16 mouse cellular contexts compared by ENCODE assay signal in genomic region chr2:35735001-35735400, GRCm38 (mm10).
DNase-seq lines count a peak whose midpoint lies in the region; ATAC-seq and TF ChIP-seq lines count a peak whose summit lies in the region.
"Had no signal": no experiment of that assay in that cellular context is flagged by ENCODE, and none has a peak within 500 bp of the region (broad histone marks: within the 10 kb centered on the region; RNA-seq: fewer than 3 reads in every experiment).

No protein-coding gene starts in this region.

- H3K4me3 ChIP-seq in forebrain, postnatal 0 days (ENCODE audit: low read depth, low read length) = no peak overlapping the region
- no peak overlapping the region for H3K4me3 ChIP-seq in forebrain, embryonic 10.5 days
- no peak overlapping the region for H3K4me3 ChIP-seq in lung, adult 2 months (replicated peaks; ENCODE audit: extremely low read depth, low read depth, low read length)
- H3K4me3 ChIP-seq in CH12.LX (replicated peaks in 1 of 3; ENCODE audit: low read depth in 2 of 3, low read length in 2 of 3, poor library complexity in 1 of 3) = no peak overlapping the region
- no peak overlapping the region for H3K4me3 ChIP-seq in embryonic fibroblast, embryonic 13.5 days (ENCODE audit: insufficient read depth, low read length)
- no peak overlapping the region for H3K4me3 ChIP-seq in forebrain, embryonic 11.5 days (ENCODE audit: low read depth, low read length)
- H3K4me3 ChIP-seq: kidney, embryonic 15.5 days; liver, embryonic 15.5 days; midbrain, embryonic 10.5 days; neural tube, embryonic 12.5 days; stomach, embryonic 15.5 days had no signal

- dilution Hi-C loops in CH12.LX (cut with MboI; ENCODE audit: extremely low pct_ligation_motif_present, extremely low pct_unique_long_range_greater_than_20kb, low sequenced_read_pairs) = no loop called here

- H3K27me3 ChIP-seq in forebrain, postnatal 0 days (ENCODE audit: insufficient read depth, low read length) = no peaks in the 10 kb centered on the region
- no peaks in the 10 kb centered on the region for H3K27me3 ChIP-seq in forebrain, embryonic 10.5 days (ENCODE audit: poor library complexity, severe bottlenecking)
- H3K27me3 ChIP-seq in CH12.LX (replicated peaks) = no peaks in the 10 kb centered on the region
- no peaks in the 10 kb centered on the region for H3K27me3 ChIP-seq in forebrain, embryonic 11.5 days (ENCODE audit: control insufficient read depth, insufficient read depth, low read length)
- H3K27me3 ChIP-seq: kidney, embryonic 15.5 days; liver, embryonic 15.5 days; neural tube, embryonic 12.5 days; stomach, embryonic 15.5 days had no signal

- H3K4me1 ChIP-seq in forebrain, postnatal 0 days (ENCODE audit: insufficient read depth) = no peaks in the 10 kb centered on the region
- peaks cover 18% of the 10 kb centered on the region for H3K4me1 ChIP-seq in forebrain, embryonic 10.5 days
- no peaks in the 10 kb centered on the region for H3K4me1 ChIP-seq in lung, adult 2 months (ENCODE audit: control insufficient read depth, insufficient read depth, low read length)
- peaks cover 36 to 83% of the 10 kb centered on the region in 2 experiments for H3K4me1 ChIP-seq in CH12.LX (ENCODE audit: control insufficient read depth in 1 of 2, insufficient read depth in 2 of 2)
- no peaks in the 10 kb centered on the region for H3K4me1 ChIP-seq in embryonic fibroblast, embryonic 13.5 days (ENCODE audit: control insufficient read depth, insufficient read depth, low read length)
- no peaks in the 10 kb centered on the region for H3K4me1 ChIP-seq in forebrain, embryonic 11.5 days (replicated peaks; ENCODE audit: control insufficient read depth, insufficient read depth, low read length)

- no peaks in the 10 kb centered on the region for H3K79me2 ChIP-seq in CH12.LX (replicated peaks; ENCODE audit: control insufficient read depth, extremely low read depth, insufficient read depth, poor library complexity, severe bottlenecking)

- TF ChIP-seq CTCF in forebrain, postnatal 0 days (IDR thresholded peaks at IDR 0.05; ENCODE audit: low read depth) = peak; percentile 51; the same call in 1 of the 2 replicates
- TF ChIP-seq CTCF in lung, adult 2 months (IDR thresholded peaks at IDR 0.05; ENCODE audit: insufficient read depth, low read length) = peak; percentile 47
- TF ChIP-seq CTCF in CH12.LX (conservative IDR thresholded peaks at IDR 0.05 in 1 of 2, IDR thresholded peaks at IDR 0.05 in 1 of 2; ENCODE audit: low read depth in 2 of 2, low read length in 2 of 2) = peak; percentile 17 to 43; a peak in 2 of 4 replicates
- peak; percentile 21; the same call in 1 of the 2 replicates for TF ChIP-seq CTCF in embryonic fibroblast, embryonic 13.5 days (IDR thresholded peaks at IDR 0.05; ENCODE audit: borderline replicate concordance, insufficient read depth, low read length)

- no peak for DNase-seq in forebrain, postnatal 0 days
- DNase-seq in forebrain, embryonic 10.5 days (ENCODE audit: extremely low spot score, low spot score) = no peak
- DNase-seq in lung, adult 2 months = no peak
- no peak for DNase-seq in lung, postnatal 36 days
- no peak for DNase-seq in CH12.LX (ENCODE audit: extremely low read depth)
- DNase-seq in adrenal gland, adult 18-20 months (ENCODE audit: low spot score in 2 of 2) = no peak
- no peak for DNase-seq in forebrain, embryonic 11.5 days (ENCODE audit: low spot score)
- DNase-seq: adrenal gland, adult 8-10 months; cerebellum, adult 11 months; heart, adult 18-20 months had no signal

- in situ Hi-C loops in CH12.LX (cut with MboI; ENCODE audit: low pct_ligation_motif_present, low pct_unique_long_range_greater_than_20kb, low sequenced_read_pairs) = loop anchor here (10.0 kb wide), 2 partner anchors 170 to 190 kb away; no protein-coding TSS in a partner anchor

- H3K9me3 ChIP-seq in forebrain, postnatal 0 days (ENCODE audit: low read length) = no peaks in the 10 kb centered on the region
- no peaks in the 10 kb centered on the region; the same call in 1 of the 2 replicates for H3K9me3 ChIP-seq in forebrain, embryonic 10.5 days
- H3K9me3 ChIP-seq in CH12.LX (replicated peaks; ENCODE audit: low read length) = peaks cover 6% of the 10 kb centered on the region
- H3K9me3 ChIP-seq in forebrain, embryonic 11.5 days (ENCODE audit: control insufficient read depth, low read length) = no peaks in the 10 kb centered on the region; the same call in 1 of the 2 replicates
- H3K9me3 ChIP-seq: kidney, embryonic 15.5 days; liver, embryonic 15.5 days; midbrain, embryonic 10.5 days; stomach, embryonic 15.5 days had no signal

- TF ChIP-seq POLR2A in lung, adult 2 months (IDR thresholded peaks at IDR 0.05; ENCODE audit: borderline replicate concordance, extremely low read depth, low read depth, low read length) = no peak
- no peak for TF ChIP-seq POLR2A in CH12.LX (IDR thresholded peaks at IDR 0.05; ENCODE audit: low read depth, low read length)
- TF ChIP-seq POLR2A in embryonic fibroblast, embryonic 13.5 days (IDR thresholded peaks at IDR 0.05; ENCODE audit: low read depth, low read length) = no peak

- H3K4me2 ChIP-seq in forebrain, postnatal 0 days (ENCODE audit: low read depth) = no peak overlapping the region
- no peak overlapping the region for H3K4me2 ChIP-seq in CH12.LX (ENCODE audit: insufficient read depth, low read depth, poor library complexity, severe bottlenecking)
- H3K4me2 ChIP-seq in forebrain, embryonic 11.5 days (ENCODE audit: low read depth, low read length, severe bottlenecking) = no peak overlapping the region
- H3K4me2 ChIP-seq: kidney, embryonic 15.5 days; liver, embryonic 15.5 days; neural tube, embryonic 12.5 days; stomach, embryonic 15.5 days had no signal

- no peak for ATAC-seq in forebrain, postnatal 0 days
- ATAC-seq in forebrain, embryonic 11.5 days (replicated peaks; ENCODE audit: low FRiP score) = no peak

- H3K27ac ChIP-seq in forebrain, postnatal 0 days (ENCODE audit: low read depth, low read length) = no peak overlapping the region
- H3K27ac ChIP-seq in forebrain, embryonic 10.5 days = no peak overlapping the region
- no peak overlapping the region for H3K27ac ChIP-seq in CH12.LX (ENCODE audit: insufficient read depth, low read depth)
- H3K27ac ChIP-seq in embryonic fibroblast, embryonic 13.5 days (ENCODE audit: insufficient read depth, low read length) = no peak overlapping the region
- no peak overlapping the region for H3K27ac ChIP-seq in forebrain, embryonic 11.5 days (ENCODE audit: low read depth, low read length)
- H3K27ac ChIP-seq: kidney, embryonic 15.5 days; liver, embryonic 15.5 days; midbrain, embryonic 10.5 days; neural tube, embryonic 12.5 days; stomach, embryonic 15.5 days had no signal

- H3K36me3 ChIP-seq in forebrain, postnatal 0 days (ENCODE audit: insufficient read depth) = no peaks in the 10 kb centered on the region
- peaks cover 22% of the 10 kb centered on the region for H3K36me3 ChIP-seq in forebrain, embryonic 10.5 days (replicated peaks)
- H3K36me3 ChIP-seq in CH12.LX (replicated peaks in 1 of 2; ENCODE audit: control insufficient read depth in 1 of 2, insufficient read depth in 1 of 2, low read length in 1 of 2) = peaks cover 0 to 3% of the 10 kb centered on the region in 2 experiments
- H3K36me3 ChIP-seq in forebrain, embryonic 11.5 days (ENCODE audit: control insufficient read depth, insufficient read depth, low read length) = no peaks in the 10 kb centered on the region
- H3K36me3 ChIP-seq: liver, embryonic 15.5 days; stomach, embryonic 15.5 days had no signal

- WGBS in forebrain, postnatal 0 days = 96% methylated on average over 2 of the region's 2 CpGs
- WGBS in forebrain, embryonic 10.5 days = 96% methylated on average over 2 of the region's 2 CpGs
- WGBS in lung, adult 2 months = 97% methylated on average over 2 of the region's 2 CpGs
- WGBS in forebrain, embryonic 11.5 days = 98% methylated on average over 2 of the region's 2 CpGs

- no peak for TF ChIP-seq EP300 in CH12.LX (IDR thresholded peaks at IDR 0.05; ENCODE audit: low read length)

- H3K9ac ChIP-seq in forebrain, postnatal 0 days = no peak overlapping the region
- no peak overlapping the region for H3K9ac ChIP-seq in CH12.LX (ENCODE audit: insufficient read depth, low read depth)
- H3K9ac ChIP-seq in forebrain, embryonic 11.5 days (ENCODE audit: low read length) = no peak overlapping the region
- H3K9ac ChIP-seq: kidney, embryonic 15.5 days; liver, embryonic 15.5 days; neural tube, embryonic 12.5 days; stomach, embryonic 15.5 days had no signal

- peak; percentile 18 for TF ChIP-seq RAD21 in CH12.LX (IDR thresholded peaks at IDR 0.05; ENCODE audit: low read depth, low read length)

TF ChIP-seq in CH12.LX, 34 proteins besides CTCF, POLR2A, EP300 and RAD21:
- no peak for TF ChIP-seq POLR2AphosphoS2 (IDR thresholded peaks at IDR 0.05; ENCODE audit: low read depth, low read length)
- TF ChIP-seq PAX5 (IDR thresholded peaks at IDR 0.05; ENCODE audit: low read length) = no peak
- TF ChIP-seq MAX (IDR thresholded peaks at IDR 0.05; ENCODE audit: low read length) = no peak
- no peak for TF ChIP-seq NRF1 (IDR thresholded peaks at IDR 0.05; ENCODE audit: low read depth, low read length)
- TF ChIP-seq KAT2A (IDR thresholded peaks at IDR 0.05; ENCODE audit: insufficient replicate concordance, low read length) = no peak
- no peak for TF ChIP-seq ELF1 (IDR thresholded peaks at IDR 0.05; ENCODE audit: low read depth, low read length)
- peak; percentile 34; the same call in 1 of the 2 replicates for TF ChIP-seq SMC3 (IDR thresholded peaks at IDR 0.05; ENCODE audit: low read depth, low read length)
